Mouse (Mus musculus) stomach, embryonic 14.5 days (tissue): ENCODE measurements around the gene Mrpl28. TPM values are rescaled to one million over a fixed set of nuclear protein-coding genes. Genes with fewer than 3 reads are reported as not detected.
"Not testable (repeated sequence)": the region's sequence is repeated elsewhere in the genome, so short reads cannot be mapped to it uniquely, and the experiment has no call there.

ENCODE experiments used
- ATAC-seq: fragments of 200-750 bp; cut with Nextera tagmentation; 2 replicates; pipeline ENCODE4 v1.8.0; 2017; ENCODE audit warnings: low read depth, moderate TSS enrichment; ENCODE audit not compliant: insufficient number of reproducible peaks, insufficient read depth, low FRiP score
- H3K27ac ChIP-seq: fragments of 300-500 bp; sonication (generic); 2 replicates; pipeline ENCODE4 v1.5.1; 2014; ENCODE audit warnings: mild to moderate bottlenecking, low read length, moderate library complexity, mixed read lengths
- H3K27me3 ChIP-seq: fragments of 300-500 bp; sonication (generic); 2 replicates; pipeline ENCODE4 v1.6.1; 2014; ENCODE audit warnings: low read length, control low read depth, mixed read lengths; ENCODE audit not compliant: control insufficient read depth, insufficient read depth
- H3K36me3 ChIP-seq: fragments of 300-500 bp; sonication (generic); 2 replicates; pipeline ENCODE4 v1.6.1; 2014; ENCODE audit warnings: mild to moderate bottlenecking, control low read depth, low read length, moderate library complexity, mixed read lengths; ENCODE audit not compliant: control insufficient read depth, insufficient read depth
- H3K4me1 ChIP-seq: fragments of 300-500 bp; sonication (generic); 2 replicates; pipeline ENCODE4 v1.6.1; 2014; ENCODE audit warnings: low read length, control low read depth, mixed read lengths; ENCODE audit not compliant: control insufficient read depth, insufficient read depth
- H3K4me2 ChIP-seq: fragments of 300-500 bp; sonication (generic); replicated peaks from 2 replicates; pipeline ENCODE4 v1.6.1; 2014; ENCODE audit warnings: low read depth, low read length, control low read depth
- H3K4me3 ChIP-seq: fragments of 300-500 bp; sonication (generic); 2 replicates; pipeline ENCODE4 v1.5.1; 2014; ENCODE audit warnings: low read depth, low read length, control low read depth
- H3K9ac ChIP-seq: fragments of 300-500 bp; sonication (generic); replicated peaks from 2 replicates; pipeline ENCODE4 v1.6.1; 2014; ENCODE audit warnings: low read depth, mild to moderate bottlenecking, control low read depth, low read length, moderate library complexity, mixed read lengths
- H3K9me3 ChIP-seq: fragments of 300-500 bp; sonication (generic); 2 replicates; pipeline ENCODE4 v1.6.1; 2016; ENCODE audit warnings: low read depth, low read length, control low read depth; ENCODE audit not compliant: control insufficient read depth
- WGBS: fragments of 180-500 bp; shearing (Covaris S2); extraction: QIAGEN DNeasy Blood & Tissue Kit; methylation state at CpG from one replicate; pipeline ENCODE4 v1.1.7; 2014; 5-methylcytosine and 5-hydroxymethylcytosine counted together
- polyA plus RNA-seq: library from polyadenylated mRNA; unstranded; fragments of >200 nt; fragmentation: Nextera tagmentation; extraction: Ambion mirVana; gene quantifications from 2 replicates; pipeline ENCODE4 v1.2.1, GENCODE M21; 2014

The Mrpl28 gene
- polyA plus RNA-seq, 1 experiment from 2014 or later, result 221 TPM

DNA sequence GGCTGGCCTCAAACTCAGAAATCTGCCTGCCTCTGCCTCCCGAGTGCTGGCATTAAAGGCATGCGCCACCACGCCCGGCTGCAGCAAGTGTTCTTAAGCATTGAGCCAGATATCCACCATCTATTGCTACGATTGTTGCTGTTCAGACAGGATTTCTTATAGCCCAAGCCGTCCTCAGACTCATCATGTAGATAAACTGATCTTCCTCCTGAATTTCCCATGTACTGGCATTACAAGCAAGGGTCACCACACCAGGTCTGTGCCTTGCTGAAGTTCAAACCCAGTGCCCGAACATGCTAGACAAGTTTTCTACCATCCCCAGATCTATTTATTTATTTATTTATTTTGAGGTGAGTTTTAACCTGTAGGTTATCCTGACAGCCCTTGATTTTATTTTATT, 24.8 kb upstream of the Mrpl28 start:
- H3K9ac ChIP-seq, result no peak overlapping the region
- no peaks in the 10 kb centered on the region for H3K9me3 ChIP-seq
- H3K36me3 ChIP-seq, result no peaks in the 10 kb centered on the region
- H3K4me3 ChIP-seq, result no peak overlapping the region
- H3K4me1 ChIP-seq, result 0 out of 2 replicates have a peak, but pooled peaks cover 8% of the 10 kb centered on the region
- H3K4me2 ChIP-seq, result no peak overlapping the region
- H3K27ac ChIP-seq, result no peak overlapping the region
- WGBS, result 89% methylated on average over 7 of the region's 7 CpGs
- no peaks in the 10 kb centered on the region for H3K27me3 ChIP-seq
- ATAC-seq, result no peak

DNA sequence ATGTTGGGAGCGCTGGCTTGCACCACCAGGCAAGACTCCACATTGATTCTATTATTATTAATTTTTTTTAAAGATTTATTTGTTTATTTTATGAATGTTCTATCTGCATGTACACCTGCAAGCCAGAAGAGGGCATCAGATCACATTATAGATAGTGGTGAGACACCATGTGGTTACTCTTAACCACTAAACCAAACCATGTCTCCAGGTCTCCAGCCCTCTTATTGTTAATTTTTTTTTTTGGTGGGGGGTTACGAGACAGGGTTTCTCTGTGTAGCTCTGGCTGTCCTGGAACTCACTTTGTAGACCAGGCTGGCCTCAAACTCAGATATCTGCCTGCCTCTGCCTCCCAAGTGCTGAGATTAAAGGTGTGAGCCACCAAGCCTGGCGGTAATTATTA, 24.0 kb upstream of the Mrpl28 start:
- H3K27me3 ChIP-seq, H3K4me2 ChIP-seq, H3K36me3 ChIP-seq, H3K4me3 ChIP-seq, H3K9me3 ChIP-seq, H3K9ac ChIP-seq, H3K4me1 ChIP-seq, H3K27ac ChIP-seq, ATAC-seq: not testable (repeated sequence)
- 65% methylated on average over 3 of the region's 3 CpGs for WGBS

DNA sequence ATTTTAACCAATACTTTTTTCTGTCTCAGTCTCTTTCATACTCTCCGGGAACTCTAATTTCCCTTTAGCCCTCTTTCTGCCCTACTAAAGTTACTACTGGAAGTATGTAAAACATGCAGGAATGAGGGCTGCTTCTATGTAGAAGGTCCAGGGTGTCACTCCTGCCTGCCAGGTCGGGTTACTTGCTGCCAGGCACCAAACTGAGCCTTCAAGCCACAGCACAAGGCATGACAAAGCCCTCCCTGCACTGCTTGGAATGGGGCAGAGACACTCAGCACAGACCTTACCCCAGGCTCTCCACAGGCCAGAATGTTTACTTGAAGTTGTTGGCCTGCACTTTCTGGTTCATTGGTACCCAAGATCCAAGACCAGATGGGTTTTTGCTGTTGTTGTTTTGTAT, 23.1 kb upstream of the Mrpl28 start:
- no peak for ATAC-seq
- WGBS, result 42% methylated on average over 2 of the region's 2 CpGs
- H3K27me3 ChIP-seq, result no peaks in the 10 kb centered on the region
- no peaks in the 10 kb centered on the region for H3K9me3 ChIP-seq
- H3K4me3 ChIP-seq, result no peak overlapping the region
- H3K4me1 ChIP-seq, result no peaks in the 10 kb centered on the region
- H3K4me2 ChIP-seq, result no peak overlapping the region
- no peak overlapping the region for H3K9ac ChIP-seq
- H3K27ac ChIP-seq, result no peak overlapping the region
- H3K36me3 ChIP-seq, result no peaks in the 10 kb centered on the region

DNA sequence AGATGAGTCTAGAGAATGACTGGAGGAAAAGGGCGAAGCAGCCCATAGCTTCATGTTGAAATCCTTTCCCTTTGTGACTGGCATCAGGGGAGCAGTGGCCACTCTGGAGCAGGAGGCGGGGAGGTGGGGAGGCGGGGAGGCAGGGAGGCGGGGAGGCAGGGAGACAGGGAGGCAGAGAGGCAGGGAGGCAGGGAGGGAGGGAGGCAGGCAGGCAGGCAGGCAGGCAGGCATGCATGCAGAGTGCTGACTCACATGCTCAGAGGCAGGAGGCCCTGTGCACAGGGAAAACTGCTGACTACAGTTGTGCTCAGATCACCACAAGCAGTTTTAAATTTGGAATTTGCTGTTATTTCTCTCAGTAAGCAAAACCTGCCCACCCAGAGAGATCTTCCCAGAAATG, 21.8 kb upstream of the Mrpl28 start:
- WGBS, result 49% methylated on average over 4 of the region's 4 CpGs
- no peaks in the 10 kb centered on the region for H3K36me3 ChIP-seq
- H3K4me1 ChIP-seq, result no peaks in the 10 kb centered on the region
- H3K27me3 ChIP-seq, result no peaks in the 10 kb centered on the region
- no peak overlapping the region for H3K27ac ChIP-seq
- no peak overlapping the region for H3K4me2 ChIP-seq
- H3K9me3 ChIP-seq, result no peaks in the 10 kb centered on the region
- ATAC-seq, result no peak
- H3K4me3 ChIP-seq, result no peak overlapping the region
- no peak overlapping the region for H3K9ac ChIP-seq

DNA sequence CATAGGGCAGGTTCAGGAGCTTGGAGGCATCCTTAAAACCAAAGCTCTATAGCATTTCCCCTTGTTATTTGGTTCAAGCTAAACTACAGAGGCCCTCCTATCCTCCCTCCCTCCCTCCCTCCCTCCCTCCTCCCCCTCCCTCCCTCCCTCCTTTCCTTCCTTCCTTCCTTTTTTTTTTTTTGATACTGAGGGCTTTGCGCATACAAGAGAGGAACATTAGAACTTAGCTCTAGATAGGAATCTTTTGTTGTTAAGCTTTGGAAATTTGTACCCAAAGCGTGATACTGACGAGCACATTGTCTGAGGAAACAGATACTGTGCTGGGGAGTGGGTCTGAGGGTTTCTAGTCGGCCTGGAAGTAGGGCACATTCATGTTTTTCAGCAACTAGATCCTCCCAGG, 17.7 kb upstream of the Mrpl28 start:
- no peak overlapping the region for H3K4me2 ChIP-seq
- H3K9ac ChIP-seq, result no peak overlapping the region
- H3K36me3 ChIP-seq, result no peaks in the 10 kb centered on the region
- no peak overlapping the region for H3K4me3 ChIP-seq
- no peaks in the 10 kb centered on the region for H3K9me3 ChIP-seq
- no peak overlapping the region for H3K27ac ChIP-seq
- H3K27me3 ChIP-seq, result no peaks in the 10 kb centered on the region
- H3K4me1 ChIP-seq, result no peaks in the 10 kb centered on the region
- no peak for ATAC-seq
- WGBS, result 48% methylated on average over 3 of the region's 4 CpGs

DNA sequence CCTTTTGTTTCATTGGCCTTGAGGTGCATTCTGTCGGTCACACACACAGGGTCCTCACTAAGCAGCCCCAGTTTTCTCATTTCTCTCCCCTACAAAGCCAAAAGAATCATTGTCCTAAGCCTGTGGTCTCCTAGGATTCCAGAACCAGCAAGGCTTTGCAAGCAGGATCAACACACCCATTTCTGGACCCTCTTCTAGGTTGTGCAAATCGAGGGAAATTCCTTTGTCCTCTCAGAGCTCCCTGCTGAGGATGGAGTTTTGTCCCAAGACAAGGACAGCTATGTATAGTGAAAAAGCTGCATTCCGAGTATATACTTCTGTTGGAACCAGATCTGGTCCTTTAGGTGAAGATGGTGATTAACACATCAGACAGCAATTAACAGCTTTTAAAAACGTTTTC, 13.1 kb upstream of the Mrpl28 start:
- H3K4me1 ChIP-seq, result peaks cover 10% of the 10 kb centered on the region; the same call in 1 of the 2 replicates
- no peaks in the 10 kb centered on the region for H3K36me3 ChIP-seq
- H3K4me3 ChIP-seq, result no peak overlapping the region
- no peak overlapping the region for H3K27ac ChIP-seq
- ATAC-seq, result no peak
- no peaks in the 10 kb centered on the region for H3K9me3 ChIP-seq
- no peak overlapping the region for H3K4me2 ChIP-seq
- no peak overlapping the region for H3K9ac ChIP-seq
- peaks cover 32% of the 10 kb centered on the region for H3K27me3 ChIP-seq
- 32% methylated on average over 4 of the region's 4 CpGs for WGBS

DNA sequence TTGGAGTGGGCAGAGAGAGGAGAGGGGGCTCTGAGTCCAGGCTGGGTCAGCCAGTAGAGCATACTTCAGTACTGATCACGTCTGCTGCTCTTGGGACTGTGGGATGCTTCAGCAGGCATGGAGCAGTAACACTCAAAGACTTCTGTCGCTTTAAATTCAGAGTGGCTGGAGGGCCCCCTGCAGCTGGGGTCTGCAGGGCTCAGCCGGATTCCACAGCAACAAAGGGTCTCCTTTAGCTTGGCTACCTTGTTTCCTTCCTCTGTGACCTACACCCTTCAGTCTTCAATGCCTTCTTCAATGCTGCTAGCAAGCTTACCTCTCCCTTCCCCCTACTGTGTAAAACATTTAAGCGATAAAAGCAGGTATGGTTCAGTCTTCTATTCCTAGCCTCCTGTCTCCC, 12.3 kb upstream of the Mrpl28 start:
- Histone ChIP-seq H3K9ac (no peak overlapping the region), H3K27ac (no peak overlapping the region), H3K9me3 (no peaks in the 10 kb centered on the region), H3K27me3 (peaks cover 41% of the 10 kb centered on the region), H3K4me2 (no peak overlapping the region), H3K36me3 (no peaks in the 10 kb centered on the region), H3K4me1 (peaks cover 10% of the 10 kb centered on the region; the same call in 1 of the 2 replicates), H3K4me3 (no peak overlapping the region)
- WGBS, result 11% methylated on average over 4 of the region's 4 CpGs
- no peak for ATAC-seq

DNA sequence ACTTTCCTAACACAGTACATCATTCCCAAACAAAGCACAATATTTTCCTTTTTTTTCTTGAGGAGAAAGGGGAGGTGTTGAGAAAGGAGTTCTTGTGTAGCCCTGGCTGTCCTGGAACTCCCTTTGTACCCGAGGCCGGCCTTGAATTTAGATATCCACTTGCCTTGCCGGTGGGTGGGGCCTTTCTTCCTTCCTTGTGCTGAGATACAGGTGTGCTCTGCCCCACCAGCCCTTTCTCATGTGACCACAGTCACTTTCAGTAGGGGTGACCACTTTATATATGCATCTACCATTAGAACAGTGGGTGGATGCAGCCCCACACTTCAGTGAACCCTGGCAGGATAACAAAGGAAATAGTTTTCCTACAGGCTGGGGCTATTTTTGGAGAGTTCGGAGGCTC, 11.6 kb upstream of the Mrpl28 start:
- H3K4me1 ChIP-seq, result peaks cover 10% of the 10 kb centered on the region; the same call in 1 of the 2 replicates
- H3K36me3 ChIP-seq, result no peaks in the 10 kb centered on the region
- peaks cover 41% of the 10 kb centered on the region for H3K27me3 ChIP-seq
- H3K4me2 ChIP-seq, result no peak overlapping the region
- 29% methylated on average over 4 of the region's 4 CpGs for WGBS
- H3K9ac ChIP-seq, result no peak overlapping the region
- H3K27ac ChIP-seq, result no peak overlapping the region
- no peaks in the 10 kb centered on the region for H3K9me3 ChIP-seq
- no peak for ATAC-seq
- H3K4me3 ChIP-seq, result no peak overlapping the region

DNA sequence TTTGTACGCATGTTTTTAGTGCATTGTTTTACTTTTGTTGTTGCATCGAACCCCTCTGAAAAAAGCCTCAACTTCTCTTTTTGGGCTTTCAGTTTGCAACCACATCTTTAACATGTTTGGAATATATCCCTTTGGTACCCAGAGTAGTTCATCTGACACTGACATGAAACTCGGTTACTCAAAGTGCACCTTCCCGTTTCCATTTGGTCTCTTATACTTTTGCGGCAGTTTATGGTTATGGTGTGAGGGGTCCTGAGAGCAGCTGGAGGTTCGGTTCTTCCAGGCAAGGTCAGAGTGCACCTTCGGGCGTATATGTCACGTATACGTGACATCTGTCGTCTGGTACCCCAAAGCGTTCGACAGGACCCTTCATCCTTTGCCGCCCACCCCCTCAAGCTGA, 10.5 kb upstream of the Mrpl28 start:
- Histone ChIP-seq H3K9me3 (no peaks in the 10 kb centered on the region), H3K4me2 (peak overlapping the region; percentile 94), H3K4me3 (peak overlapping the region; percentile 60), H3K4me1 (peaks cover 10% of the 10 kb centered on the region; the same call in 1 of the 2 replicates), H3K36me3 (no peaks in the 10 kb centered on the region), H3K27me3 (peaks cover 42% of the 10 kb centered on the region), H3K9ac (peak overlapping the region; percentile 42), H3K27ac (no peak overlapping the region)
- ATAC-seq, result no peak
- 20% methylated on average over 14 of the region's 14 CpGs for WGBS
